Mouse (Mus musculus) small intestine, adult 2 months (tissue): ENCODE measurements around the gene Max. TPM values are rescaled to one million over a fixed set of nuclear protein-coding genes. Genes with fewer than 3 reads are reported as not detected.

Experiments
- H3K27ac ChIP-seq: fragments of 200-500 bp; 2 replicates; pipeline ENCODE4 v1.5.1; 2012; ENCODE audit warnings: low read depth, low read length, control low read depth, inconsistent platforms; ENCODE audit not compliant: insufficient read depth
- H3K27me3 ChIP-seq: fragments of 200-500 bp; 2 replicates; pipeline ENCODE4 v1.6.1; 2012; ENCODE audit warnings: mild to moderate bottlenecking, moderate library complexity, low read length, inconsistent platforms; ENCODE audit not compliant: control insufficient read depth, insufficient read depth
- H3K36me3 ChIP-seq: fragments of 200-500 bp; 2 replicates; pipeline ENCODE4 v1.6.1; 2012; ENCODE audit warnings: mild to moderate bottlenecking, low read length, control low read depth, inconsistent platforms; ENCODE audit not compliant: control insufficient read depth, insufficient read depth
- H3K4me1 ChIP-seq: fragments of 200-500 bp; 2 replicates; pipeline ENCODE4 v1.6.1; 2012; ENCODE audit warnings: low read length, inconsistent platforms, mixed read lengths; ENCODE audit not compliant: control insufficient read depth, insufficient read depth, insufficient read length
- H3K4me3 ChIP-seq: fragments of 200-500 bp; 2 replicates; pipeline ENCODE4 v1.5.1; 2012; ENCODE audit warnings: low read depth, mild to moderate bottlenecking, control low read depth, inconsistent platforms, low read length, moderate library complexity
- CTCF ChIP-seq: fragments of 200-500 bp; IDR thresholded peaks from 2 replicates; pipeline ENCODE4 v1.5.1; 2012; ENCODE audit warnings: low read depth, mild to moderate bottlenecking, control low read depth, inconsistent platforms, low read length, moderate library complexity, mixed read lengths; ENCODE audit not compliant: insufficient replicate concordance, insufficient read length; ENCODE audit errors: extremely low read depth
- POLR2A ChIP-seq: fragments of 200-500 bp; IDR thresholded peaks from 2 replicates; pipeline ENCODE4 v1.6.1; 2012; ENCODE audit warnings: low read depth, mild to moderate bottlenecking, control low read depth, inconsistent platforms, low read length, moderate library complexity
- WGBS: fragments of 180-500 bp; shearing (Covaris S2); methylation state at CpG from one replicate; pipeline ENCODE4 v1.1.7; 2018; 5-methylcytosine and 5-hydroxymethylcytosine counted together
- polyA plus RNA-seq: library from polyadenylated mRNA; depleted of rRNA; stranded (reverse); fragments of >200 nt; gene quantifications from 2 replicates; pipeline ENCODE4 v1.2.3, GENCODE M21; 2012

Gene Max
- polyA plus RNA-seq, 1 experiment, result 99.1 TPM

DNA sequence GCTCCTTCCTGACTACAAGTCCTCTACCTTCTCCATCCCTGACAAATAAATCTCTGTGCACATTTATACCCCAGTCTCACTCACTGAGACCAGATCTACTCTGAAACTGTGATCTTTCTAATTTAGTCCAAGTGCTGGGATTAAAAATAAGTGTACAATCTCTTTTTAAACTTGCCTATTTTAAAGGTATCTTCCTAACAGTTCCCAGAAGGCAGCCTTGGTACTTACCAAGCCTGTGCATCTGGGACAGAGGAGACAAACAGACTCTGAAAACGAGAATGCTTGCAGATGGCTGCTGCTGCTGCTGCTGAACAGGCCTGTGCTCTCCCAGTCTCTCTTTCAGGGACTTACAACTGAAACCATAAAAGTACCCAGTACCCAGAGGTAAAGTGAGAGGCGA lies 19.5 kb downstream of the Max start:
- WGBS, result 68% methylated on average over 2 of the region's 2 CpGs
- Histone ChIP-seq H3K4me1 (peaks cover 30% of the 10 kb centered on the region), H3K27ac (peak overlapping the region; percentile 60), H3K4me3 (no peak overlapping the region), H3K36me3 (peaks cover 88% of the 10 kb centered on the region), H3K27me3 (no peaks in the 10 kb centered on the region)
- no peak for TF ChIP-seq POLR2A
- TF ChIP-seq CTCF, result no peak

DNA sequence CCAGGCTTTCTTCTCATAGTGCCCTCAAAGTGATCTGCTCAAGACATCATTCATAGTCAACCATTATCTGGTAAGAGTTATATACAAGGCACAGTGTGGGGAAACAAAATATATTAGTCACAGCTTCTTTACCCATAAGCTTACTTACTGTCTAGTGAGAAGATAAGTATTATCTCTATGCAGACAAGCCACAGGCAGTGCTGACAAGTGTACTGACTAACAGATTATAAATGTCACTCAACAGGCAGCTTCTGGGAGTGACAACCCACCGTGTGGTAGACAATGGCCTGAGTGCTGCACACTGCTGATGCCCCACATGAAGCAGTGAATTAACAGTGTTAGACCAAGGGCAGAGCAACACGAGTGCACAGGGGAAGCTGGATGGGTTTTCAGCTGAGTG lies 20.5 kb downstream of the Max start:
- Histone ChIP-seq H3K36me3 (peaks cover 88% of the 10 kb centered on the region), H3K27ac (peak overlapping the region; percentile 58), H3K4me1 (peaks cover 28% of the 10 kb centered on the region), H3K4me3 (no peak overlapping the region), H3K27me3 (no peaks in the 10 kb centered on the region)
- WGBS, result 53% methylated on average over 2 of the region's 2 CpGs
- TF ChIP-seq POLR2A (no peak), CTCF (no peak)

DNA sequence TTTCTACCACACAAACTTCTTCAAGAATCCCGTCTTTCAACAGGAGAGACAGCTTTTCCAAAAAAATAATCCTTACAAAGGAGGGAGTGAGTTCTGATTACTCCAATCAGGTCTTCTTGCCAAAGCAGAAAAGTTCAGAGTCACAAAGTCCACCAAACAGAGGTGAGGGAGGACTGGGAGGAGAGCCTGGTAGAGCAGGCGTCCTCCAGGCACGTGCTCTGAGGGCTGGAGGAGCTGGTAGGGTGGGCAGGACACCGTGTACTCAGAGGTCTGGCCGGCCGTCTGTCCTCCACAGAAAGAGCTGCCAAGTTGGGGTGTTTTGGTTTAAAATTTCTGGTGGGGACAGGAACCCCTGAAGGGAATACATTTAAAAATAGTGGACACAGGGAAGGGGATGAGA lies 24.0 kb downstream of the Max start:
- Histone ChIP-seq H3K4me1 (peaks cover 13% of the 10 kb centered on the region; the same call in 1 of the 2 replicates), H3K4me3 (no peak overlapping the region), H3K36me3 (peaks cover 85% of the 10 kb centered on the region), H3K27ac (no peak overlapping the region), H3K27me3 (no peaks in the 10 kb centered on the region)
- no peak for TF ChIP-seq CTCF
- TF ChIP-seq POLR2A, result no peak
- WGBS, result 76% methylated on average over 6 of the region's 6 CpGs

DNA sequence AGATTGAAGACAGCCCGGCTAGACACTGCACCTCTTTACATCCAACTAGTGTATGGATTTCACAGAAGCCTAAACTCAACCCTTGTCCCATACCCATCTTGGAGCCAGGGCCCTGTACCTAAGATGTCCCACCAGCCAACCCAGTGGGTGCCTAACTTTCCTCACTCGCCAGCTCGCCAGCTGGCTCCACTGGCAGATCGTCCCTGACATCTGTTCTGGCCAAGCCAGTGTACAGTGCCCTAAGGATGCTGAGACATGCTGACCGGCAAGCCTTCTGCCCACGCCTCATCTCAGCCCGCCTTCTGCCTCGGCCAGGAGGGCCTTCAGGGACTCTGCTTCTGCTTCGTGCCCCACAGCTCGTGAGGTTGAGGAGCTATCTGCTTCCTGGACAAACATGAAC lies 25.8 kb downstream of the Max start:
- H3K27me3 ChIP-seq, result no peaks in the 10 kb centered on the region
- WGBS, result 91% methylated on average over 10 of the region's 10 CpGs
- no peak overlapping the region for H3K27ac ChIP-seq
- no peak overlapping the region for H3K4me3 ChIP-seq
- H3K4me1 ChIP-seq, result peaks cover 13% of the 10 kb centered on the region; the same call in 1 of the 2 replicates
- H3K36me3 ChIP-seq, result peaks cover 72% of the 10 kb centered on the region
- TF ChIP-seq POLR2A (no peak), CTCF (no peak)

DNA sequence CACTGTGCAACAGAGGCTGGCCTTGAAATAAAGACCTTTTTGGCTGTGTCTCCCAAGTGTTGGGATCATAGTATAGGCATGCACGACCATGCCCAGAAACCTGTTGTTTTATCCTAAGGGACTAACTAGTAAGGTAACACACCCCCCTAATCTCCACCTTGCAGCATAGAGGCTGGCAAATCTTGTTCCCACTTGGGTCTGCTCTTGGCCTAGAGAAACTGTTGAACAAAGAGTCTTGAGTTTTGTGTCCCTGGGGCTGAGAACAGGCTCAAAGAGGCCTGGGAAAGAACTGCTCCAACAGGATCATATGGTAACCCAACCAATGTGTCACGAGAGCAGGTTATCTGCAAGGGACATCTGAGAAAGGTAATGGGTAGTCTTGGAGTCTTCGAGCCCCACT lies 27.6 kb downstream of the Max start:
- Histone ChIP-seq H3K4me1 (peaks cover 23% of the 10 kb centered on the region; the same call in 1 of the 2 replicates), H3K27ac (no peak overlapping the region), H3K4me3 (no peak overlapping the region), H3K27me3 (no peaks in the 10 kb centered on the region), H3K36me3 (peaks cover 54% of the 10 kb centered on the region)
- no peak for TF ChIP-seq CTCF
- no peak for TF ChIP-seq POLR2A
- WGBS, result 83% methylated on average over 3 of the region's 3 CpGs

DNA sequence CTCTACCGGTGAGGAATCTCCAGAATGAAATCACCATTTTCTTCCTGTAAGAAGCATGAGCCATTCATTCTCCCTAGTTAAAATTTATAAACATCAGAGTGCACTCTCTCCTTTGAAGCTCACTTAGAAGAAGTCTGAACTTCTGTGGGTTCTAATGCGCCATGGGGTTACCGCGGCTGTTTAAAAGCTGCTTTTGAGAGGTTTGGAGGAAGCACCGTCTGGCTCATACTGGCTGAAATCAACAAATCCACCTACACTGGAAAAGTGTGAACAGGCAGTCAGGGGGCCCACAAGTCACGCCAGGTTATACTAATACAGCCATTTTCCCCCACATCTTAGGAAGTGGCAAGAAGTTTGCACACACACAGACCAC lies 29.3 kb downstream of the Max start:
- Histone ChIP-seq H3K27me3 (no peaks in the 10 kb centered on the region), H3K27ac (peak overlapping the region; percentile 32), H3K4me1 (peaks cover 28% of the 10 kb centered on the region; the same call in 1 of the 2 replicates), H3K4me3 (no peak overlapping the region), H3K36me3 (peaks cover 41% of the 10 kb centered on the region)
- WGBS, result 76% methylated on average over 6 of the region's 6 CpGs
- TF ChIP-seq CTCF (no peak), POLR2A (no peak)

DNA sequence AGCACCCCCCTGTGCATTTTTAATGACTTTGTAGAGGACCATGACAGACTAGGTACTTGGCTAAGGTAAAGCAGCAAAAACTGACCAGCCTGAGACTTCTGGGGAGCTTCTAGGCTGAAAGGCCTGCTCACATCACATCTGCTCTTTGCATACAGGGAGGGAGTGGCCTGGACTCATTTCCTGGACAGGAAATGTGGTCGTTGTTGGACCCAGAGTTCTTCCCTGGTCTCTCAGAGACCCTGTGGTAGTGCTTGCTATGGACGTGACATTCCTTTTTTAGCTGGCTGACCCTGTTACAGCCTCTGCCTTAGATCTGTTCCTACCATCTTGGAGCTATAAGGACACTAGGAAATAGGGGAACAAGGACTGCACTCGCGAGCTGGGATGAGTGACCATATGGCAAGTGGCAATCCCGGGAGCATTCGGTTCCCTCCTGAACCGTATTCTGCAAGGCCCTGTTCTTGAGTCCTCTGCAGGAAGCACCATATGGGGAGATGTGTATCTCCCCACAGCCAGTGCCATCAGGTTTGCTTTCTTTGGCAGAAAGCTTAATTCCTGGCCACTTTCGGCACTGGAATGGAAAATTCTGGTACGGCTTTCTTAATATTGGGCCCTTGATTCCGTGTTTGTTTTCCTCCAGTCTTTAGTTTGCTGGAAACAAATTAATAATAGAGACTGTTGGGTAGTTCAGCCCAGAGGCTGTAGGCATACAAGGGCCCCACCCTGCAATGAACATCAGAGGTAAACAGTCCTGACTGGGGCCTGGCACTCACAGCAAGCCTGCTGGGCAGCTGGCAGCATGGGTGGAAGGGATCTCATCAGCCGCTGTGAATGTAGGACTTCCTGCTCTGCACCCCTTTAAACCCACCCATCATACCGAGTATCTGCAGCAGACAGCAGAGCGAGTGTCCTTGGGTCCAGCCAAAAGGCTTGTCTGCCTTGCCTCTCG lies 30.0 kb downstream of the Max start:
- H3K36me3 ChIP-seq, result peaks cover 38% of the 10 kb centered on the region
- H3K27ac ChIP-seq, result peak overlapping the region; percentile 32
- no peak for TF ChIP-seq CTCF
- TF ChIP-seq POLR2A, result no peak
- H3K27me3 ChIP-seq, result no peaks in the 10 kb centered on the region
- H3K4me3 ChIP-seq, result no peak overlapping the region
- WGBS, result 72% methylated on average over 14 of the region's 14 CpGs
- H3K4me1 ChIP-seq, result peaks cover 33% of the 10 kb centered on the region
